ENCODE assay signal across 8 mouse cellular contexts in genomic region chr11:109363191-109364133, GRCm38 (mm10). TPM values are rescaled to one million over a fixed set of nuclear protein-coding genes. Genes with fewer than 3 reads are reported as not detected.
DNase-seq lines count a peak whose midpoint lies in the region; ATAC-seq and TF ChIP-seq lines count a peak whose summit lies in the region.

No protein-coding gene starts in this region.

- peak; percentile 62 to 71 for DNase-seq in thymus, adult 18-20 months
- DNase-seq in thymus, postnatal 0 days (ENCODE audit: low spot score): no peak
- peak; percentile 17 for DNase-seq in embryonic facial prominence, embryonic 14.5 days (ENCODE audit: low spot score)
- DNase-seq in kidney, postnatal 0 days (ENCODE audit: low spot score): no peak
- peak; percentile 66 to 88 for DNase-seq in spleen, postnatal 4 days (ENCODE audit: low spot score in 2 of 2)
- no peak for DNase-seq in layer of hippocampus, adult 9-11 months

- peak overlapping the region; percentile 92 for H3K9ac ChIP-seq in embryonic facial prominence, embryonic 14.5 days (ENCODE audit: low read depth, low read length)
- peak overlapping the region; percentile 86 for H3K9ac ChIP-seq in heart, embryonic 15.5 days
- H3K9ac ChIP-seq in kidney, postnatal 0 days (ENCODE audit: low read depth, low read length): peak overlapping the region; percentile 89

- H3K79me2 ChIP-seq in macrophage (ENCODE audit: inconsistent target): peaks cover 60% of the 10 kb centered on the region

- peak overlapping the region; percentile 96 for H3K27ac ChIP-seq in embryonic facial prominence, embryonic 14.5 days (replicated peaks; ENCODE audit: low read depth, low read length)
- H3K27ac ChIP-seq in heart, embryonic 15.5 days: peak overlapping the region; percentile 97
- H3K27ac ChIP-seq in kidney, postnatal 0 days: peak overlapping the region; percentile 98
- peak overlapping the region; percentile 87 for H3K27ac ChIP-seq in macrophage

- ATAC-seq in embryonic facial prominence, embryonic 14.5 days (ENCODE audit: low read depth): peak; percentile 42
- ATAC-seq in heart, embryonic 15.5 days (replicated peaks; ENCODE audit: insufficient number of reproducible peaks, insufficient read depth, low FRiP score, low read depth): peak; percentile 37
- peak; percentile 58 for ATAC-seq in kidney, postnatal 0 days (replicated peaks; ENCODE audit: low FRiP score, low read depth)

- no peak for TF ChIP-seq CTCF in kidney, postnatal 0 days (IDR thresholded peaks at IDR 0.05; ENCODE audit: low read depth)

- no peaks in the 10 kb centered on the region for H3K9me3 ChIP-seq in embryonic facial prominence, embryonic 14.5 days (ENCODE audit: control insufficient read depth, low read length)
- no peaks in the 10 kb centered on the region for H3K9me3 ChIP-seq in heart, embryonic 15.5 days (replicated peaks)
- H3K9me3 ChIP-seq in kidney, postnatal 0 days (replicated peaks; ENCODE audit: low read length): no peaks in the 10 kb centered on the region

- H3K36me3 ChIP-seq in embryonic facial prominence, embryonic 14.5 days (ENCODE audit: control insufficient read depth, insufficient read depth, low read length): peaks cover 30% of the 10 kb centered on the region
- H3K36me3 ChIP-seq in heart, embryonic 15.5 days: peaks cover 4% of the 10 kb centered on the region; the same call in 1 of the 2 replicates
- peaks cover 4% of the 10 kb centered on the region; the same call in 1 of the 2 replicates for H3K36me3 ChIP-seq in kidney, postnatal 0 days (ENCODE audit: insufficient read depth, low read length)
- peaks cover 18% of the 10 kb centered on the region; the same call in 1 of the 2 replicates for H3K36me3 ChIP-seq in macrophage (ENCODE audit: inconsistent target)

- peak overlapping the region; percentile 95 for H3K4me3 ChIP-seq in embryonic facial prominence, embryonic 14.5 days (ENCODE audit: low read depth, low read length)
- H3K4me3 ChIP-seq in heart, embryonic 15.5 days: peak overlapping the region; percentile 93
- peak overlapping the region; percentile 72 for H3K4me3 ChIP-seq in kidney, postnatal 0 days (replicated peaks; ENCODE audit: low read depth, low read length)
- peak overlapping the region; percentile 76 for H3K4me3 ChIP-seq in macrophage (ENCODE audit: inconsistent target)

- peak overlapping the region; percentile 70 for H3K4me2 ChIP-seq in embryonic facial prominence, embryonic 14.5 days (ENCODE audit: low read depth, low read length)
- H3K4me2 ChIP-seq in heart, embryonic 15.5 days: peak overlapping the region; percentile 71
- peak overlapping the region; percentile 77 for H3K4me2 ChIP-seq in kidney, postnatal 0 days (ENCODE audit: low read length)

- H3K27me3 ChIP-seq in embryonic facial prominence, embryonic 14.5 days (replicated peaks; ENCODE audit: control insufficient read depth, insufficient read depth, low read length): no peaks in the 10 kb centered on the region
- H3K27me3 ChIP-seq in heart, embryonic 15.5 days: no peaks in the 10 kb centered on the region
- H3K27me3 ChIP-seq in kidney, postnatal 0 days (ENCODE audit: insufficient read depth, low read length): no peaks in the 10 kb centered on the region

- H3K4me1 ChIP-seq in embryonic facial prominence, embryonic 14.5 days (ENCODE audit: control insufficient read depth, insufficient read depth, low read length): peaks cover 36% of the 10 kb centered on the region
- peaks cover 63% of the 10 kb centered on the region for H3K4me1 ChIP-seq in heart, embryonic 15.5 days (replicated peaks)
- H3K4me1 ChIP-seq in kidney, postnatal 0 days (replicated peaks; ENCODE audit: insufficient read depth, low read length): peaks cover 30% of the 10 kb centered on the region

- WGBS in embryonic facial prominence, embryonic 14.5 days: 6% methylated on average over 12 of the region's 53 CpGs
- 1% methylated on average over 47 of the region's 53 CpGs for WGBS in heart, embryonic 15.5 days
- 1% methylated on average over 53 of the region's 53 CpGs for WGBS in kidney, postnatal 0 days
- WGBS in macrophage (ENCODE audit: missing documents): 2% methylated on average over 27 of the region's 53 CpGs

RNA-seq across cellular contexts. Expression of gene Gna13, which starts 0.8 kb away (rescaled TPM):
- 34.1 and 46.4 TPM in 2 replicates for polyA plus RNA-seq in thymus, postnatal 0 days (2015; fragmentation: Nextera tagmentation; extraction: Ambion mirVana)
- 23.4 and 24.5 TPM in 2 replicates for polyA plus RNA-seq in embryonic facial prominence, embryonic 14.5 days (2014; fragmentation: Nextera tagmentation; extraction: Ambion mirVana)
- polyA plus RNA-seq in heart, embryonic 15.5 days (2015; fragmentation: Nextera tagmentation; extraction: Ambion mirVana): 19.3 and 19.9 TPM in 2 replicates
- polyA plus RNA-seq in kidney, postnatal 0 days (2015; fragmentation: Nextera tagmentation; extraction: Ambion mirVana): 33.9 and 36.2 TPM in 2 replicates
- total RNA-seq in macrophage (2018; cell fraction: chromatin; rRNA removed): 100 to 1,000 TPM in 21 of 26 experiments, 10 to 100 TPM in 5; 69.8 to 341 (median 149) TPM
- 100 to 1,000 TPM; 138 to 379 (median 169) TPM for total RNA-seq in macrophage (2018; cell fraction: cytosol; rRNA removed)
- 100 to 1,000 TPM; 113 to 469 (median 244) TPM for total RNA-seq in macrophage (2018; cell fraction: nucleus; rRNA removed)
- polyA plus RNA-seq in macrophage (2018): 52.2 to 84.3 TPM (median 79.7 TPM) in 3 replicates

RNA-seq across cellular contexts. Expression of gene 9930022D16Rik, which starts 50.3 kb away (rescaled TPM):
- 0.08 and 0.12 TPM in 2 replicates for polyA plus RNA-seq in thymus, postnatal 0 days (2015; fragmentation: Nextera tagmentation; extraction: Ambion mirVana)
- 0.08 TPM in 1 of 2 replicates, not detected in the other for polyA plus RNA-seq in embryonic facial prominence, embryonic 14.5 days (2014; fragmentation: Nextera tagmentation; extraction: Ambion mirVana)
- polyA plus RNA-seq in heart, embryonic 15.5 days (2015; fragmentation: Nextera tagmentation; extraction: Ambion mirVana): 0.05 TPM in 1 of 2 replicates, not detected in the other
- polyA plus RNA-seq in kidney, postnatal 0 days (2015; fragmentation: Nextera tagmentation; extraction: Ambion mirVana): 0.04 TPM in 1 of 2 replicates, not detected in the other
- 10 to 100 TPM in 16 of 26 experiments, 1 to 10 TPM in 10; 4.7 to 50.1 (median 11.3) TPM for total RNA-seq in macrophage (2018; cell fraction: chromatin; rRNA removed)
- total RNA-seq in macrophage (2018; cell fraction: cytosol; rRNA removed): 1 to 10 TPM in 3 of 26 experiments, under 1 TPM in 23; 0.04 to 2.1 (median 0.42) TPM
- 10 to 100 TPM in 19 of 26 experiments, 1 to 10 TPM in 7; 5.1 to 42.5 (median 15.9) TPM for total RNA-seq in macrophage (2018; cell fraction: nucleus; rRNA removed)
- polyA plus RNA-seq in macrophage (2018): 0.28 to 1.1 TPM (median 0.40 TPM) in 3 replicates

Comparison
In these comparisons a context has a peak if more than half of its experiments do, and no peak if none do; other contexts are left out.
1. DNase-seq: peak in thymus, adult 18-20 months (2 of 2), embryonic facial prominence, embryonic 14.5 days (single experiment) and spleen, postnatal 4 days (2 of 2); none in thymus, postnatal 0 days (single experiment), kidney, postnatal 0 days (single experiment) and layer of hippocampus, adult 9-11 months (single experiment).
2. Peak in every context shown above with its lines, with median percentiles within 50 percentile points of each other: ATAC-seq, H3K27ac ChIP-seq, H3K4me2 ChIP-seq, H3K4me3 ChIP-seq and H3K9ac ChIP-seq.